Comparison of ENCODE assay signal across 14 mouse cellular contexts in the genomic region with DNA sequence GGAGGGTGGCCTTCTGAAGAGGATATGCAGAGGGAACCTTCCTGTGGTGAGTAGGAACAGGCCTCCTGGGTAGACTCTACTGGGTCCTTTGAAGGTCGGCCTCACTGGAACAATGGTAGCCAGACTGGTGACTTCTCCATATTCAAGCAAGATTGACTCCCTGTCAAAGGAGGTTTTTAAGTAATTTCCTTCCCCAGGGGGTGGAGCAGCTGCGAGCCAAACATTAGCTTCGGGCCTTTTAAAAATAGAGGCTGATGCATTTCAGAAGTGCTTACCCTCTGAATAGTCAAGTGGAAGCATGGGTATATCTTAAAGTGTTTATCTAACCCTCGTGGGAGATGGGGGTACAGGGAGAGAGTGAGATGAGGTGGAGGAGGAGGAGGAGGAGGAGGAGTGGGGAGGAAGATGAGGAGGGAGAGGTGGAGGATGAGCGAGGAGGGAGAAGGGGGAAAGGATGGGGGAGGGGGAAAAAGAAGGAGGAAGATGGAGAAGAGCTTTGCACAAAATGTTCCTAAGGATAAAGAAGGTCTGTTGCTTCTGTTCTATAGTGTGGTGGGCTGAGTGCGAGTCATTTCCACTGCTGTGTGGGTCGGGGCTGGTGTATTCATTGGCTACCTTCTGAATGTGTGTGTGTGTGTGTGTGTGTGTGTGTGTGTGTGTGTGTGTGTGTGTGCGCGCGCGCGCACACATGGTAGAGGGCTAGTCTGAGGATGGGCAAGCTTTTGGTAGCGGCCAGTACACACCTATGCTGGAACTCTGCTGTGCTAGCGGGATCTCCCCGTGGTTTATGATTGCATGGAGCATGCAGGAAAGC. TPM values are rescaled to one million over a fixed set of nuclear protein-coding genes. Genes with fewer than 3 reads are reported as not detected.
DNase-seq lines count a peak whose midpoint lies in the region; ATAC-seq and TF ChIP-seq lines count a peak whose summit lies in the region.
"Had no signal": no experiment of that assay in that cellular context is flagged by ENCODE, and none has a peak within 500 bp of the region (broad histone marks: within the 10 kb centered on the region; RNA-seq: fewer than 3 reads in every experiment).

No protein-coding gene starts in this region.

- no peak overlapping the region for H3K4me3 ChIP-seq in embryonic facial prominence, embryonic 11.5 days (ENCODE audit: low read depth, low read length)
- H3K4me3 ChIP-seq in embryonic facial prominence, embryonic 10.5 days: no peak overlapping the region
- no peak overlapping the region for H3K4me3 ChIP-seq in hindbrain, embryonic 12.5 days
- no peak overlapping the region for H3K4me3 ChIP-seq in hindbrain, embryonic 14.5 days (replicated peaks; ENCODE audit: low read length)
- H3K4me3 ChIP-seq in E14TG2a.4 (replicated peaks; ENCODE audit: low read length): peak overlapping the region; percentile 37; the same call in 1 of the 2 replicates
- no peak overlapping the region for H3K4me3 ChIP-seq in hindbrain, embryonic 15.5 days

- TF ChIP-seq CTCF in E14TG2a.4 (conservative IDR thresholded peaks at IDR 0.05; ENCODE audit: low read length): no peak

- 17% methylated on average over 15 of the region's 15 CpGs for WGBS in embryonic facial prominence, embryonic 11.5 days
- WGBS in embryonic facial prominence, embryonic 10.5 days: 24% methylated on average over 15 of the region's 15 CpGs
- WGBS in hindbrain, embryonic 12.5 days: 31% methylated on average over 15 of the region's 15 CpGs
- WGBS in hindbrain, embryonic 14.5 days: 26% methylated on average over 15 of the region's 15 CpGs
- WGBS in hindbrain, embryonic 15.5 days: 26% methylated on average over 15 of the region's 15 CpGs

- H3K9ac ChIP-seq in embryonic facial prominence, embryonic 11.5 days (replicated peaks; ENCODE audit: low read length): no peak overlapping the region
- no peak overlapping the region for H3K9ac ChIP-seq in hindbrain, embryonic 12.5 days
- no peak overlapping the region for H3K9ac ChIP-seq in hindbrain, embryonic 14.5 days
- no peak overlapping the region for H3K9ac ChIP-seq in hindbrain, embryonic 15.5 days

- no peaks in the 10 kb centered on the region for H3K27me3 ChIP-seq in embryonic facial prominence, embryonic 11.5 days (ENCODE audit: control insufficient read depth, insufficient read depth, low read length)
- H3K27me3 ChIP-seq in embryonic facial prominence, embryonic 10.5 days (replicated peaks; ENCODE audit: low read depth, poor library complexity, severe bottlenecking): no peaks in the 10 kb centered on the region
- no peaks in the 10 kb centered on the region for H3K27me3 ChIP-seq in hindbrain, embryonic 12.5 days
- no peaks in the 10 kb centered on the region for H3K27me3 ChIP-seq in hindbrain, embryonic 14.5 days (ENCODE audit: control insufficient read depth, insufficient read depth, low read length)
- peaks cover 12% of the 10 kb centered on the region for H3K27me3 ChIP-seq in E14TG2a.4 (ENCODE audit: insufficient read depth, low read length)
- H3K27me3 ChIP-seq in hindbrain, embryonic 15.5 days: no peaks in the 10 kb centered on the region
- H3K27me3 ChIP-seq: CH12.LX had no signal

- H3K27ac ChIP-seq in embryonic facial prominence, embryonic 11.5 days (replicated peaks; ENCODE audit: low read depth, low read length): no peak overlapping the region
- no peak overlapping the region; the same call in 1 of the 2 replicates for H3K27ac ChIP-seq in embryonic facial prominence, embryonic 10.5 days (replicated peaks)
- H3K27ac ChIP-seq in hindbrain, embryonic 12.5 days: 0 out of 2 replicates have a peak overlapping the region, but pooled peaks have one; percentile 12
- H3K27ac ChIP-seq in hindbrain, embryonic 14.5 days: no peak overlapping the region
- H3K27ac ChIP-seq in hindbrain, embryonic 15.5 days (replicated peaks): no peak overlapping the region

- 0 out of 2 replicates have a peak, but pooled peaks have one; percentile 27 for ATAC-seq in embryonic facial prominence, embryonic 11.5 days (replicated peaks; ENCODE audit: insufficient number of reproducible peaks, low FRiP score, low TSS enrichment, low read depth)
- peak; percentile 30 for ATAC-seq in hindbrain, embryonic 12.5 days (ENCODE audit: low FRiP score)
- ATAC-seq in hindbrain, embryonic 14.5 days (ENCODE audit: low FRiP score): no peak
- peak; percentile 28; the same call in 1 of the 2 replicates for ATAC-seq in hindbrain, embryonic 15.5 days (ENCODE audit: low FRiP score, low read depth)
- ATAC-seq: intestine, postnatal 0 days had no signal

- H3K4me1 ChIP-seq in embryonic facial prominence, embryonic 11.5 days (ENCODE audit: control insufficient read depth, insufficient read depth, low read length): no peaks in the 10 kb centered on the region; the same call in 1 of the 2 replicates
- peaks cover 20% of the 10 kb centered on the region for H3K4me1 ChIP-seq in embryonic facial prominence, embryonic 10.5 days
- peaks cover 19% of the 10 kb centered on the region for H3K4me1 ChIP-seq in hindbrain, embryonic 12.5 days
- H3K4me1 ChIP-seq in hindbrain, embryonic 14.5 days (replicated peaks; ENCODE audit: control insufficient read depth, insufficient read depth, low read length): peaks cover 18% of the 10 kb centered on the region
- peaks cover 43% of the 10 kb centered on the region for H3K4me1 ChIP-seq in E14TG2a.4 (replicated peaks; ENCODE audit: low read depth, low read length)
- peaks cover 18% of the 10 kb centered on the region for H3K4me1 ChIP-seq in hindbrain, embryonic 15.5 days (replicated peaks)

- no peak overlapping the region for H3K4me2 ChIP-seq in embryonic facial prominence, embryonic 11.5 days (ENCODE audit: low read depth, low read length)
- H3K4me2 ChIP-seq in hindbrain, embryonic 12.5 days (replicated peaks): no peak overlapping the region
- no peak overlapping the region for H3K4me2 ChIP-seq in hindbrain, embryonic 14.5 days (replicated peaks)
- H3K4me2 ChIP-seq in hindbrain, embryonic 15.5 days: no peak overlapping the region

- no peaks in the 10 kb centered on the region for H3K36me3 ChIP-seq in embryonic facial prominence, embryonic 11.5 days (replicated peaks; ENCODE audit: control insufficient read depth, insufficient read depth, low read depth, low read length)
- H3K36me3 ChIP-seq in embryonic facial prominence, embryonic 10.5 days (replicated peaks): no peaks in the 10 kb centered on the region
- no peaks in the 10 kb centered on the region for H3K36me3 ChIP-seq in hindbrain, embryonic 12.5 days
- no peaks in the 10 kb centered on the region for H3K36me3 ChIP-seq in hindbrain, embryonic 14.5 days (replicated peaks; ENCODE audit: control insufficient read depth, insufficient read depth)
- no peaks in the 10 kb centered on the region for H3K36me3 ChIP-seq in E14TG2a.4 (ENCODE audit: insufficient read depth, low read length)
- no peaks in the 10 kb centered on the region for H3K36me3 ChIP-seq in hindbrain, embryonic 15.5 days

- DNase-seq in embryonic facial prominence, embryonic 11.5 days (ENCODE audit: low spot score): no peak
- no peak for DNase-seq in embryonic facial prominence, embryonic 10.5 days (ENCODE audit: low spot score)
- no peak for DNase-seq in hindbrain, embryonic 14.5 days (ENCODE audit: low spot score)
- DNase-seq in adrenal gland, adult 8-10 months: no peak
- no peak for DNase-seq in testis, postnatal 14 days (ENCODE audit: low spot score)
- DNase-seq: adrenal gland, postnatal 36 days; cerebellum, adult 11-12 months; kidney, postnatal 36 days; lung, adult 2 months had no signal

- no peaks in the 10 kb centered on the region for H3K9me3 ChIP-seq in embryonic facial prominence, embryonic 11.5 days (replicated peaks; ENCODE audit: control insufficient read depth, low read length)
- H3K9me3 ChIP-seq in embryonic facial prominence, embryonic 10.5 days: no peaks in the 10 kb centered on the region
- H3K9me3 ChIP-seq in hindbrain, embryonic 12.5 days (replicated peaks): no peaks in the 10 kb centered on the region
- H3K9me3 ChIP-seq in hindbrain, embryonic 14.5 days (ENCODE audit: control insufficient read depth, low read length): no peaks in the 10 kb centered on the region
- peaks cover 5% of the 10 kb centered on the region; the same call in 1 of the 2 replicates for H3K9me3 ChIP-seq in E14TG2a.4 (ENCODE audit: low read length)
- H3K9me3 ChIP-seq in hindbrain, embryonic 15.5 days: no peaks in the 10 kb centered on the region

RNA-seq across cellular contexts. Expression of a gene that starts 26.3 kb away (rescaled TPM):
- polyA plus RNA-seq in embryonic facial prominence, embryonic 11.5 days (2014; fragmentation: Nextera tagmentation; extraction: Ambion mirVana): 15.1 and 17.9 TPM in 2 replicates
- polyA plus RNA-seq in embryonic facial prominence, embryonic 10.5 days (2016; fragmentation: Nextera tagmentation; extraction: Ambion mirVana): 20.0 and 20.9 TPM in 2 replicates
- 42.0 and 43.2 TPM in 2 replicates for polyA plus RNA-seq in hindbrain, embryonic 12.5 days (2016; fragmentation: Nextera tagmentation; extraction: Ambion mirVana)
- polyA plus RNA-seq in hindbrain, embryonic 14.5 days (2014; fragmentation: Nextera tagmentation; extraction: Ambion mirVana): 35.3 and 38.9 TPM in 2 replicates
- 39.9 and 42.6 TPM in 2 replicates for polyA plus RNA-seq in hindbrain, embryonic 15.5 days (2015; fragmentation: Nextera tagmentation; extraction: Ambion mirVana)
- 10 to 100 TPM; 13.3 to 15.3 (median 14.1) TPM for total RNA-seq in adrenal gland, adult 8-10 months (2022)
- total RNA-seq: CH12.LX had no signal
